Mouse (Mus musculus) MEL (cell line): ENCODE results near the gene Lysmd3. TPM values are rescaled to one million over a fixed set of nuclear protein-coding genes. Genes with fewer than 3 reads are reported as not detected.

Source experiments
- DNase-seq: peaks from one replicate; pipeline ENCODE4 v3.0.0; 2011; ENCODE audit warnings: low read depth, low spot score
- H3K27ac ChIP-seq: 2 replicates; pipeline ENCODE4 v1.5.1; 2012; ENCODE audit warnings: low read depth, mild to moderate bottlenecking, control low read depth, low read length, moderate library complexity; ENCODE audit not compliant: control insufficient read depth
- H3K27me3 ChIP-seq, 2 experiments: fragments of 150-350 bp in 1 of 2; sonication (generic) in 1 of 2; 2 replicates each; pipeline ENCODE4 v1.6.1; 2012; ENCODE audit warnings: low read length in 2 of 2, mild to moderate bottlenecking in 2 of 2, improper control_type of control experiment in 1 of 2, moderate library complexity in 1 of 2; ENCODE audit not compliant: insufficient read depth in 2 of 2, control insufficient read depth in 1 of 2
- H3K36me3 ChIP-seq, 2 experiments: 2 replicates each; pipeline ENCODE4 v1.6.1; 2012 to 2014; ENCODE audit warnings: low read length in 2 of 2, improper control_type of control experiment in 1 of 2, inconsistent platforms in 1 of 2, mild to moderate bottlenecking in 1 of 2; ENCODE audit not compliant: insufficient read depth in 2 of 2, control insufficient read depth in 1 of 2
- H3K4me1 ChIP-seq, 2 experiments: fragments of 150-350 bp in 1 of 2; sonication (generic) in 1 of 2; 2 replicates each; pipeline ENCODE4 v1.6.1; 2012; ENCODE audit warnings: low read length in 2 of 2, improper control_type of control experiment in 1 of 2, mild to moderate bottlenecking in 1 of 2; ENCODE audit not compliant: insufficient read depth in 2 of 2, control insufficient read depth in 1 of 2
- H3K4me3 ChIP-seq, 2 experiments: fragments of 150-350 bp in 1 of 2; sonication (generic) in 1 of 2; 2 replicates each; pipeline ENCODE4 v1.5.1; 2012; ENCODE audit warnings: low read depth in 2 of 2, low read length in 2 of 2, mild to moderate bottlenecking in 2 of 2, moderate library complexity in 2 of 2, control low read depth in 1 of 2, improper control_type of control experiment in 1 of 2; ENCODE audit not compliant: control insufficient read depth in 1 of 2, insufficient read depth in 1 of 2
- H3K79me2 ChIP-seq: 2 replicates; pipeline ENCODE4 v1.6.1; 2012; ENCODE audit warnings: mild to moderate bottlenecking, low read length, moderate library complexity; ENCODE audit not compliant: control insufficient read depth, poor library complexity, insufficient read depth
- H3K9ac ChIP-seq: 2 replicates; pipeline ENCODE4 v1.6.1; 2012; ENCODE audit warnings: low read depth, mild to moderate bottlenecking, control low read depth, low read length, moderate library complexity; ENCODE audit not compliant: control insufficient read depth, poor library complexity, severe bottlenecking
- H3K9me3 ChIP-seq: fragments of 150-350 bp; sonication (generic); replicated peaks from 2 replicates; pipeline ENCODE4 v1.6.1; 2012; ENCODE audit warnings: mild to moderate bottlenecking, low read length, improper control_type of control experiment, moderate library complexity; ENCODE audit not compliant: insufficient read depth
- BHLHE40 ChIP-seq: IDR thresholded peaks from 2 replicates; pipeline ENCODE4 v1.6.1; 2012; ENCODE audit warnings: low read depth, mild to moderate bottlenecking, inconsistent platforms, low read length, improper control_type of control experiment, borderline replicate concordance
- CHD1 ChIP-seq: IDR thresholded peaks from 2 replicates; pipeline ENCODE4 v1.6.1; 2012; ENCODE audit warnings: low read depth, mild to moderate bottlenecking, inconsistent platforms, low read length, improper control_type of control experiment
- CHD2 ChIP-seq: IDR thresholded peaks from 2 replicates; pipeline ENCODE4 v1.6.1; 2011; ENCODE audit warnings: low read length, improper control_type of control experiment
- CTCF ChIP-seq, 3 experiments: IDR thresholded peaks in 2 of 3; conservative IDR thresholded peaks in 1 of 3; 2 replicates each; pipeline ENCODE4 v1.5.1; 2011 to 2012; ENCODE audit warnings: low read length in 3 of 3, low read depth in 2 of 3, mild to moderate bottlenecking in 2 of 3, improper control_type of control experiment in 1 of 3, inconsistent platforms in 1 of 3, mixed read lengths in 1 of 3, moderate library complexity in 1 of 3; ENCODE audit not compliant: control insufficient read depth in 1 of 3, insufficient read depth in 1 of 3, poor library complexity in 1 of 3, severe bottlenecking in 1 of 3
- E2F4 ChIP-seq: IDR thresholded peaks from 2 replicates; pipeline ENCODE4 v1.6.1; 2011; ENCODE audit warnings: low read depth, low read length, improper control_type of control experiment, borderline replicate concordance
- ELF1 ChIP-seq: IDR thresholded peaks from 2 replicates; pipeline ENCODE4 v1.6.1; 2014; ENCODE audit warnings: low read depth, mild to moderate bottlenecking, inconsistent platforms, low read length, improper control_type of control experiment, moderate library complexity
- EP300 ChIP-seq, 2 experiments: IDR thresholded peaks; 2 replicates each; pipeline ENCODE4 v1.6.1; 2011; ENCODE audit warnings: improper control_type of control experiment in 2 of 2, low read length in 2 of 2, low read depth in 1 of 2, mild to moderate bottlenecking in 1 of 2
- ETS1 ChIP-seq: IDR thresholded peaks from 2 replicates; pipeline ENCODE4 v1.6.1; 2012; ENCODE audit warnings: low read depth, mild to moderate bottlenecking, inconsistent platforms, low read length, improper control_type of control experiment, moderate library complexity
- GABPA ChIP-seq: IDR thresholded peaks from 2 replicates; pipeline ENCODE4 v1.6.1; 2012; ENCODE audit warnings: low read depth, mild to moderate bottlenecking, inconsistent platforms, low read length, improper control_type of control experiment, moderate library complexity
- GATA1 ChIP-seq: IDR thresholded peaks from 2 replicates; pipeline ENCODE4 v1.6.1; 2011; ENCODE audit warnings: low read depth, low read length, improper control_type of control experiment
- JUND ChIP-seq: IDR thresholded peaks from 2 replicates; pipeline ENCODE4 v1.6.1; 2011; ENCODE audit warnings: low read depth, mild to moderate bottlenecking, improper control_type of control experiment, low read length
- KAT2A ChIP-seq: conservative IDR thresholded peaks from 2 replicates; pipeline ENCODE4 v1.6.1; 2012; ENCODE audit warnings: low read depth, low read length, improper control_type of control experiment, inconsistent platforms
- MAFK ChIP-seq: IDR thresholded peaks from 2 replicates; pipeline ENCODE4 v1.6.1; 2011; ENCODE audit warnings: low read depth, mild to moderate bottlenecking, low read length, improper control_type of control experiment, borderline replicate concordance
- MAX ChIP-seq: IDR thresholded peaks from 2 replicates; pipeline ENCODE4 v1.6.1; 2011; ENCODE audit warnings: low read length, improper control_type of control experiment
- MAZ ChIP-seq: IDR thresholded peaks from 2 replicates; pipeline ENCODE4 v1.6.1; 2012; ENCODE audit warnings: low read depth, mild to moderate bottlenecking, inconsistent platforms, low read length, improper control_type of control experiment
- MEF2A ChIP-seq: IDR thresholded peaks from 2 replicates; pipeline ENCODE4 v1.6.1; 2014; ENCODE audit warnings: low read depth, mild to moderate bottlenecking, inconsistent platforms, low read length, improper control_type of control experiment; ENCODE audit not compliant: poor library complexity, insufficient replicate concordance, severe bottlenecking; ENCODE audit errors: extremely low read depth
- MXI1 ChIP-seq: IDR thresholded peaks from 2 replicates; pipeline ENCODE4 v1.6.1; 2011; ENCODE audit warnings: mild to moderate bottlenecking, low read depth, low read length, improper control_type of control experiment
- MYB ChIP-seq: IDR thresholded peaks from 2 replicates; pipeline ENCODE4 v1.6.1; 2011; ENCODE audit warnings: mild to moderate bottlenecking, low read depth, low read length, improper control_type of control experiment
- MYC ChIP-seq: IDR thresholded peaks from 2 replicates; pipeline ENCODE4 v1.6.1; 2011; ENCODE audit warnings: low read depth, mild to moderate bottlenecking, low read length, improper control_type of control experiment, moderate library complexity
- NELFE ChIP-seq: IDR thresholded peaks from 2 replicates; pipeline ENCODE4 v1.6.1; 2011; ENCODE audit warnings: low read depth, low read length, improper control_type of control experiment
- NRF1 ChIP-seq: IDR thresholded peaks from 2 replicates; pipeline ENCODE4 v1.6.1; 2014; ENCODE audit warnings: low read depth, mild to moderate bottlenecking, inconsistent platforms, low read length, improper control_type of control experiment, moderate library complexity; ENCODE audit not compliant: poor library complexity, insufficient read depth, severe bottlenecking
- POLR2A ChIP-seq, 2 experiments: IDR thresholded peaks; 2 replicates each; pipeline ENCODE4 v1.6.1; 2011 to 2012; ENCODE audit warnings: low read length in 2 of 2, mild to moderate bottlenecking in 2 of 2, control low read depth in 1 of 2, improper control_type of control experiment in 1 of 2, low read depth in 1 of 2, moderate library complexity in 1 of 2; ENCODE audit not compliant: control insufficient read depth in 1 of 2, insufficient read depth in 1 of 2, poor library complexity in 1 of 2
- POLR2AphosphoS2 ChIP-seq: IDR thresholded peaks from 2 replicates; pipeline ENCODE4 v1.6.1; 2011; ENCODE audit warnings: low read length, improper control_type of control experiment
- POLR2AphosphoS5 ChIP-seq: IDR thresholded peaks from 2 replicates; pipeline ENCODE4 v1.6.1; 2012; ENCODE audit warnings: low read depth, borderline replicate concordance, mild to moderate bottlenecking, inconsistent platforms, low read length, moderate library complexity, mixed read lengths
- RAD21 ChIP-seq: IDR thresholded peaks from 2 replicates; pipeline ENCODE4 v1.6.1; 2011; ENCODE audit warnings: mild to moderate bottlenecking, low read depth, low read length, improper control_type of control experiment
- RCOR1 ChIP-seq: IDR thresholded peaks from 2 replicates; pipeline ENCODE4 v1.6.1; 2012; ENCODE audit warnings: low read depth, mild to moderate bottlenecking, inconsistent platforms, low read length, improper control_type of control experiment
- SIN3A ChIP-seq: IDR thresholded peaks from 2 replicates; pipeline ENCODE4 v1.6.1; 2012; ENCODE audit warnings: low read length, improper control_type of control experiment, inconsistent platforms
- SMC3 ChIP-seq: IDR thresholded peaks from 2 replicates; pipeline ENCODE4 v1.6.1; 2011; ENCODE audit warnings: low read depth, low read length, improper control_type of control experiment
- TAL1 ChIP-seq: IDR thresholded peaks from 2 replicates; pipeline ENCODE4 v1.6.1; 2012; ENCODE audit warnings: mild to moderate bottlenecking, inconsistent platforms, low read length, moderate library complexity, mixed read lengths
- TBP ChIP-seq: IDR thresholded peaks from 2 replicates; pipeline ENCODE4 v1.8.0; 2011; ENCODE audit warnings: low read depth, low read length, improper control_type of control experiment
- TCF12 ChIP-seq: IDR thresholded peaks from 2 replicates; pipeline ENCODE4 v1.6.1; 2014; ENCODE audit warnings: low read depth, mild to moderate bottlenecking, inconsistent platforms, low read length, improper control_type of control experiment, moderate library complexity
- UBTF ChIP-seq: IDR thresholded peaks from 2 replicates; pipeline ENCODE4 v1.6.1; 2012; ENCODE audit warnings: low read depth, mild to moderate bottlenecking, inconsistent platforms, low read length, improper control_type of control experiment, moderate library complexity, borderline replicate concordance; ENCODE audit not compliant: insufficient read depth
- USF1 ChIP-seq: IDR thresholded peaks from 2 replicates; pipeline ENCODE4 v1.6.1; 2014; ENCODE audit warnings: low read depth, mild to moderate bottlenecking, inconsistent platforms, low read length, improper control_type of control experiment, moderate library complexity
- USF2 ChIP-seq, 2 experiments: IDR thresholded peaks; 2 replicates each; pipeline ENCODE4 v1.6.1; 2011 to 2012; ENCODE audit warnings: improper control_type of control experiment in 2 of 2, low read length in 2 of 2, borderline replicate concordance in 1 of 2, inconsistent platforms in 1 of 2, low read depth in 1 of 2, mild to moderate bottlenecking in 1 of 2; ENCODE audit not compliant: insufficient read depth in 1 of 2
- ZC3H11A ChIP-seq: IDR thresholded peaks from 2 replicates; pipeline ENCODE4 v1.6.1; 2012; ENCODE audit warnings: low read depth, mild to moderate bottlenecking, inconsistent platforms, low read length, improper control_type of control experiment
- ZKSCAN1 ChIP-seq: IDR thresholded peaks from 2 replicates; pipeline ENCODE4 v1.6.1; 2012; ENCODE audit warnings: low read depth, mild to moderate bottlenecking, inconsistent platforms, low read length, improper control_type of control experiment, moderate library complexity
- ZMIZ1 ChIP-seq: IDR thresholded peaks from 2 replicates; pipeline ENCODE4 v1.6.1; 2012; ENCODE audit warnings: low read depth, mild to moderate bottlenecking, inconsistent platforms, low read length, improper control_type of control experiment, moderate library complexity
- ZNF384 ChIP-seq: IDR thresholded peaks from 2 replicates; pipeline ENCODE4 v1.6.1; 2012; ENCODE audit warnings: low read depth, mild to moderate bottlenecking, inconsistent platforms, low read length, improper control_type of control experiment
- polyA plus RNA-seq, 2 experiments: library from polyadenylated mRNA; stranded (reverse) in 1 of 2; unstranded in 1 of 2; fragments of >175 nt in 1 of 2; fragments of >200 nt in 1 of 2; gene quantifications; 2 replicates each; pipeline versions ENCODE4 v1.2.1 to v1.2.4; 2012; ENCODE audit warnings: low replicate concordance in 2 of 2, low read depth in 1 of 2; ENCODE audit not compliant: insufficient read length in 2 of 2, insufficient read depth in 1 of 2, missing spikeins in 1 of 2
- total RNA-seq: library from RNA; depleted of rRNA; stranded (reverse); fragments of 300-350 nt; gene quantifications from 2 replicates; pipeline ENCODE4 v1.2.3, GENCODE M21; 2012

Gene Lysmd3
- total and polyA plus RNA-seq, 3 experiments = 7.1 to 12.2 TPM; not detected in 1

GRCm38 (mm10) chr13:81691606-81692005 is 34.1 kb downstream of the Lysmd3 start:
- H3K27ac ChIP-seq = peak overlapping the region; percentile 39; the same call in 1 of the 2 replicates
- no peak for TF ChIP-seq MAX
- TF ChIP-seq MYC = peak; percentile 57; the same call in 1 of the 2 replicates
- TF ChIP-seq RAD21 = no peak
- no peak for TF ChIP-seq NELFE
- TF ChIP-seq TAL1 = no peak
- no peak for TF ChIP-seq ZKSCAN1
- TF ChIP-seq USF1 = no peak
- TF ChIP-seq MYB = no peak
- TF ChIP-seq TBP = no peak
- TF ChIP-seq NRF1 = peak; percentile 23; the same call in 1 of the 2 replicates
- no peak for TF ChIP-seq MAZ
- peak; percentile 17; the same call in 1 of the 2 replicates for TF ChIP-seq SMC3
- TF ChIP-seq GATA1 = no peak
- TF ChIP-seq CHD1 = no peak
- no peak for TF ChIP-seq POLR2AphosphoS2
- no peak for TF ChIP-seq POLR2AphosphoS5
- TF ChIP-seq CHD2 = no peak
- 0 out of 2 replicates have a peak, but pooled peaks have one; percentile 26 for TF ChIP-seq BHLHE40
- TF ChIP-seq SIN3A = peak; percentile 69; the same call in 1 of the 2 replicates
- TF ChIP-seq ZMIZ1 = no peak
- TF ChIP-seq EP300 (IDR thresholded peaks at IDR 0.05; ENCODE audit: low read depth in 1 of 2, low read length in 2 of 2) = peak; percentile 43 to 52
- TF ChIP-seq ELF1 = no peak
- TF ChIP-seq KAT2A = no peak
- TF ChIP-seq USF2 (IDR thresholded peaks at IDR 0.05; ENCODE audit: borderline replicate concordance in 1 of 2, insufficient read depth in 1 of 2, low read depth in 1 of 2, low read length in 2 of 2) = no peak
- TF ChIP-seq ZC3H11A = no peak
- no peak for TF ChIP-seq JUND
- peak; percentile 76; the same call in 1 of the 2 replicates for TF ChIP-seq GABPA
- no peak for TF ChIP-seq MEF2A
- no peak for TF ChIP-seq CTCF (IDR thresholded peaks at IDR 0.05 in 2 of 3, conservative IDR thresholded peaks at IDR 0.05 in 1 of 3; ENCODE audit: control insufficient read depth in 1 of 3, insufficient read depth in 1 of 3, low read depth in 2 of 3, low read length in 3 of 3, poor library complexity in 1 of 3, severe bottlenecking in 1 of 3)
- TF ChIP-seq ETS1 = peak; percentile 84
- 0 out of 2 replicates have a peak, but pooled peaks have one; percentile 39 for TF ChIP-seq RCOR1
- TF ChIP-seq E2F4 = no peak
- peak; percentile 72; the same call in 1 of the 2 replicates for TF ChIP-seq MXI1
- no peak for TF ChIP-seq POLR2A (IDR thresholded peaks at IDR 0.05; ENCODE audit: control insufficient read depth in 1 of 2, insufficient read depth in 1 of 2, low read depth in 1 of 2, low read length in 2 of 2, poor library complexity in 1 of 2)
- TF ChIP-seq MAFK = peak; percentile 96
- no peak for TF ChIP-seq UBTF
- TF ChIP-seq ZNF384 = no peak
- no peak for TF ChIP-seq TCF12

More at GRCm38 (mm10) chr13:81691606-81692005, 34.1 kb downstream of the Lysmd3 start:
- Histone ChIP-seq H3K79me2 (no peaks in the 10 kb centered on the region), H3K9me3 (no peaks in the 10 kb centered on the region), H3K36me3 (peaks cover 15 to 25% of the 10 kb centered on the region in 2 experiments), H3K9ac (no peak overlapping the region), H3K27me3 (no peaks in the 10 kb centered on the region), H3K4me3 (no peak overlapping the region), H3K4me1 (peaks cover 12 to 21% of the 10 kb centered on the region in 2 experiments)
- peak; percentile 89 for DNase-seq
